Mouse (Mus musculus) liver, embryonic 14.5 days (tissue): ENCODE measurements around the gene Tspan3. TPM values are rescaled to one million over a fixed set of nuclear protein-coding genes. Genes with fewer than 3 reads are reported as not detected.

Source experiments
- ATAC-seq: fragments of 200-750 bp; cut with Nextera tagmentation; 2 replicates; pipeline ENCODE4 v1.8.0; 2017; ENCODE audit warnings: moderate number of reproducible peaks, mild to moderate bottlenecking, moderate library complexity; ENCODE audit not compliant: insufficient read depth
- DNase-seq, 3 experiments: peaks; one replicate each; pipeline ENCODE4 v3.0.0-alpha.2; 2012 to 2013; ENCODE audit warnings: low read depth in 3 of 3, low spot score in 3 of 3
- H3K27ac ChIP-seq: fragments of 300-500 bp; sonication (generic); 2 replicates; pipeline ENCODE4 v1.5.1; 2014; ENCODE audit warnings: moderate library complexity, mild to moderate bottlenecking, control low read depth, inconsistent platforms
- H3K27me3 ChIP-seq: fragments of 300-500 bp; sonication (generic); 2 replicates; pipeline ENCODE4 v1.6.1; 2014; ENCODE audit warnings: mild to moderate bottlenecking, low read length, moderate library complexity; ENCODE audit not compliant: control insufficient read depth, insufficient read depth
- H3K36me3 ChIP-seq: fragments of 300-500 bp; sonication (generic); replicated peaks from 2 replicates; pipeline ENCODE4 v1.6.1; 2014; ENCODE audit warnings: low read depth; ENCODE audit not compliant: control insufficient read depth, insufficient read depth
- H3K4me1 ChIP-seq, 2 experiments: fragments of 200-500 bp in 1 of 2; fragments of 300-500 bp in 1 of 2; sonication (generic) in 1 of 2; replicated peaks; 2 replicates each; pipeline ENCODE4 v1.6.1; 2012 to 2014; ENCODE audit warnings: antibody characterized with exemption in 1 of 2, inconsistent platforms in 1 of 2, low read length in 1 of 2; ENCODE audit not compliant: control insufficient read depth in 2 of 2, insufficient read depth in 2 of 2
- H3K4me2 ChIP-seq: fragments of 300-500 bp; sonication (generic); 2 replicates; pipeline ENCODE4 v1.6.1; 2014; ENCODE audit warnings: low read depth, mild to moderate bottlenecking, control low read depth, moderate library complexity
- H3K4me3 ChIP-seq, 2 experiments: fragments of 200-500 bp in 1 of 2; fragments of 300-500 bp in 1 of 2; sonication (generic) in 1 of 2; 2 replicates each; pipeline ENCODE4 v1.5.1; 2012 to 2014; ENCODE audit warnings: low read depth in 2 of 2, low read length in 2 of 2, mild to moderate bottlenecking in 2 of 2, control low read depth in 1 of 2, inconsistent platforms in 1 of 2, moderate library complexity in 1 of 2; ENCODE audit not compliant: insufficient read depth in 1 of 2
- H3K9ac ChIP-seq: fragments of 300-500 bp; sonication (generic); replicated peaks from 2 replicates; pipeline ENCODE4 v1.6.1; 2014; ENCODE audit warnings: mild to moderate bottlenecking, control low read depth, moderate library complexity
- H3K9me3 ChIP-seq: fragments of 300-500 bp; sonication (generic); 2 replicates; pipeline ENCODE4 v1.6.1; 2016; ENCODE audit warnings: low read length, mixed read lengths; ENCODE audit not compliant: control insufficient read depth
- CTCF ChIP-seq: IDR thresholded peaks from 2 replicates; pipeline ENCODE4 v1.5.1; 2016; ENCODE audit warnings: antibody characterized with exemption, low read depth, control low read depth
- EP300 ChIP-seq: IDR thresholded peaks from 2 replicates; pipeline ENCODE4 v1.6.1; 2016; ENCODE audit warnings: antibody characterized with exemption, low read depth
- WGBS: fragments of 180-500 bp; shearing (Covaris S2); extraction: QIAGEN DNeasy Blood & Tissue Kit; methylation state at CpG from one replicate; pipeline ENCODE4 v1.1.7; 2014; ENCODE audit not compliant: insufficient replicate concordance; 5-methylcytosine and 5-hydroxymethylcytosine counted together
- polyA plus RNA-seq, 2 experiments: library from polyadenylated mRNA; depleted of rRNA in 1 of 2; stranded (reverse) in 1 of 2; unstranded in 1 of 2; fragments of >200 nt; fragmentation: Nextera tagmentation in 1 of 2; extraction: Ambion mirVana in 1 of 2; gene quantifications; 2 replicates each; pipeline versions ENCODE4 v1.2.1 to v1.2.3; 2012 to 2014

Tspan3 gene
- 14.2 and 15.3 TPM in 2 replicates for polyA plus RNA-seq (2012; rRNA removed)
- polyA plus RNA-seq (2014; fragmentation: Nextera tagmentation; extraction: Ambion mirVana), result 22.4 and 28.7 TPM in 2 replicates

DNA sequence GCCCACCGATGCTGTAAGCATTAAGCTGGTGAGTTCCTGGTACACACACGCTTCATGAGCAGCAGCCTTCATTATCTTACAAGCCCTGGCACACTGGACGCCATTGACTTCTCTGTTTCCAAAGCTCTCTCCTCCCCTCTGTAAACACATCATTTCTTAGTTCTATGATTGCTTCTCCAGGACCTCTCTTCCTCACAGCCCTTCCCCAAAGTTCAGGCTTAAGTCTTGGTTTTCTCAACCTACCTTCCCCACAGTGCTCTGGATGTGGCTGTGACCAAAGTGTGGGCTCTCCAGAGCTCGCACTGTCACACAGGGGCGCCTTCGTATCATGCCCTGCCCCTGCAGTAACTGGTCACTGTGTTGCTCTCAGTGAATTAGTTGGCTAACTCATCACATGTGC lies at the start of gene Tspan3:
TSS of gene Tspan3 (minus strand) at position 101 of the 400 bp plus-strand sequence.
- no peak within 1 kb of the TSS for H3K4me2 ChIP-seq
- TF ChIP-seq EP300, result no peak
- TF ChIP-seq CTCF, result no peak
- peaks cover 0 to 9% of the 10 kb centered on the region in 2 experiments; a peak in 2 of 4 replicates for H3K4me1 ChIP-seq
- 68% methylated on average over 6 of the region's 6 CpGs for WGBS
- H3K27me3 ChIP-seq, result no peaks in the 10 kb centered on the region
- H3K27ac ChIP-seq, result no peak within 1 kb of the TSS
- no peaks in the 10 kb centered on the region for H3K36me3 ChIP-seq
- DNase-seq (no peak), ATAC-seq (no peak)
- H3K4me3 ChIP-seq, result no peak within 1 kb of the TSS
- H3K9ac ChIP-seq, result no peak within 1 kb of the TSS
- H3K9me3 ChIP-seq, result no peaks in the 10 kb centered on the region

GRCm38 (mm10) chr9:56213451-56214291 lies 48.4 kb upstream of the Tspan3 start:
- Histone ChIP-seq H3K9ac (no peak overlapping the region), H3K4me3 (no peak overlapping the region), H3K36me3 (no peaks in the 10 kb centered on the region), H3K4me2 (no peak overlapping the region), H3K27ac (no peak overlapping the region), H3K9me3 (no peaks in the 10 kb centered on the region), H3K4me1 (peaks cover 0 to 3% of the 10 kb centered on the region in 2 experiments; a peak in 2 of 4 replicates), H3K27me3 (no peaks in the 10 kb centered on the region)
- ATAC-seq, result no peak
- 45% methylated on average over 11 of the region's 11 CpGs for WGBS
- DNase-seq, result peak in 1 of 3 experiments; percentile 9
- TF ChIP-seq EP300, result no peak
- peak; percentile 66 for TF ChIP-seq CTCF

DNA sequence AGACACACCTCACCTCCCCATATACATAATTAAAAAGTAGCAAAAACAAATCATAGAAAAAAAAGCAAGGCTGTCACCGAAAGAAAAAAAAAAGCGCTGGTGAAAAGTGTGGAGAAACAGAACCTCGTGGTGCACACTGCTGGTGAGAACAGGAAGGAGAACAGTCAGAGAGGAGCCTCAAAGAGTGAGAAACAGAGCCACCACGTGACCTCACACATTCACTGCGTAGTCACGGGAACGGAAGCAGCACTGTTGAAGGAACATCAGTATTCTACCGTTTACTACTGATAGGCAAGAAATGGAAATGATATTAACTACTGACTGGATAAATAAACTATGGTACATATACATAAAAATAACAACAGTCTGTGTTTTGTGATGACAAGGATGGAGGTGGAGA lies 43.5 kb upstream of the Tspan3 start:
- Histone ChIP-seq H3K36me3 (no peaks in the 10 kb centered on the region), H3K27ac (no peak overlapping the region), H3K9me3 (no peaks in the 10 kb centered on the region), H3K27me3 (no peaks in the 10 kb centered on the region), H3K9ac (no peak overlapping the region), H3K4me3 (no peak overlapping the region), H3K4me1 (no peaks in the 10 kb centered on the region; a peak in 1 of 4 replicates), H3K4me2 (no peak overlapping the region)
- TF ChIP-seq CTCF (no peak), EP300 (no peak)
- 62% methylated on average over 8 of the region's 8 CpGs for WGBS
- no peak for DNase-seq
- no peak for ATAC-seq

DNA sequence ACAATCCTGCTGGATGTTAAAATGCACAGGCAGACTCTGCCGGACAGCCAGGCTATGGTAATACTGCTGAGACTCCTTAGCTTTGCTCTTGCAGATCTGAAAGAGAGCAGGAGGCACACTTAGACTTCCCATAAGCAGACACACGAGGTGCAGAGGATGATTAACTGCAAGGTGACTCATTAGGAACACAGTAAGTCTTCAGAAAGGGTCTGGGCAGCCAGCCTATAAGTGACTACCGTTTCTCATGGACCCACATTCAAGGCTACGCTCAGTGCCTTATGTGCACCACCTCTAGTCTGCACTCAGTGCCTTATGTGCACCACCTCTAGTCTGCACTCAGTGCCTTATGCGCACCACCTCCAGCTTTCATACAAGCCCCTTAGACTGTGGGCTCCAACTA lies 42.2 kb upstream of the Tspan3 start:
- Histone ChIP-seq H3K27me3 (no peaks in the 10 kb centered on the region), H3K9ac (no peak overlapping the region), H3K4me2 (no peak overlapping the region), H3K9me3 (no peaks in the 10 kb centered on the region), H3K4me3 (no peak overlapping the region), H3K4me1 (no peaks in the 10 kb centered on the region), H3K36me3 (no peaks in the 10 kb centered on the region), H3K27ac (no peak overlapping the region)
- no peak for ATAC-seq
- TF ChIP-seq EP300 (no peak), CTCF (no peak)
- no peak for DNase-seq
- WGBS, result 50% methylated on average over 5 of the region's 5 CpGs

DNA sequence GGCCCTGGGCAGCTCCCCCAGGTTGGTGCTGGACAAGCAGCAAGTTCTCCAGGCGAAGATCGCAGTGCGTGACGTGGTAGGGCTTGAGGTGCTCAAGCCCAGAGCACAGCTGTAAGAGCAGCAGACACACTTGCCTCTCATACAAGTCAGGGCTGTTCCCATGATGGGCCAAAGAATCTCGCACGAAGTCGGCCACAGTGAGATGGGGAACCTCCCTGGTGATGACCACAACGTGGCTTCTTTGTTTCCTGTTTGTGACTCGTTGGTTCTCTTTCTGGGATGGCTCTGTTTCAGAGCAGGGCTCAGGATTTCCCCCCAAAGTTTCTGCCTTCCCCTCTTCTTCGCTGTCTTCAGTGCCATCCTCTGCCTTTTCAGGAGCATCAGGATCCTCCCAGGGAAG lies 41.8 kb upstream of the Tspan3 start:
- TF ChIP-seq EP300, result no peak
- no peak for TF ChIP-seq CTCF
- 39% methylated on average over 10 of the region's 10 CpGs for WGBS
- Histone ChIP-seq H3K36me3 (no peaks in the 10 kb centered on the region), H3K9ac (no peak overlapping the region), H3K4me1 (no peaks in the 10 kb centered on the region), H3K4me2 (no peak overlapping the region), H3K4me3 (no peak overlapping the region), H3K27ac (no peak overlapping the region), H3K9me3 (no peaks in the 10 kb centered on the region), H3K27me3 (no peaks in the 10 kb centered on the region)
- ATAC-seq (no peak), DNase-seq (no peak)
